ENCODE assay signal across 24 mouse cellular contexts in the genomic region with DNA sequence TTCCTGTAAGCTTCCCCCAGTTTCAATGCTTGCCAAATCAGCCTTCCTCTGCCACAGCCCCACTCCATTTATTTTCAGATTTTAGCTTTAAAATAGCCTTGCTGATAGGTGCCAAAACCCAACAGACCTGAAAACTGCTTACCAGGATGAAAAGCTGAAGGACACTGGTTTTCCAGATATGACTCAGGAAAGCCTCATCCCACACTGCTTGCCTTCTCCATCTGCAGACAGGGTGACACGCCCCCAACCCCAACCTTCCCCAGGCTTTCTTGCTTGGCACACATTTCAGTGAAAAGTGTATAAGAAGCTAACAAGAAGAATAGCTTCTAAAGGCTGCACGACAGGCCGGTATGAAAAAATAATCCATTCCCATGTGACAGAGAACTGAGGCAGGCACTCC.
DNase-seq lines count a peak whose midpoint lies in the region; ATAC-seq lines count a peak whose summit lies in the region.
"Had no signal": no experiment of that assay in that cellular context is flagged by ENCODE, and none has a peak within 500 bp of the region (broad histone marks: within the 10 kb centered on the region; RNA-seq: fewer than 3 reads in every experiment).

No protein-coding gene starts in this region.

- no peaks in the 10 kb centered on the region; the same call in 1 of the 2 replicates for H3K4me1 ChIP-seq in hindbrain, embryonic 16.5 days (ENCODE audit: control insufficient read depth, insufficient read depth, low read depth, low read length)
- H3K4me1 ChIP-seq: embryonic facial prominence, embryonic 12.5 days; limb, embryonic 15.5 days had no signal

- no peaks in the 10 kb centered on the region for H3K36me3 ChIP-seq in hindbrain, embryonic 16.5 days (ENCODE audit: control insufficient read depth, insufficient read depth, low read length)
- H3K36me3 ChIP-seq: embryonic facial prominence, embryonic 12.5 days; forebrain, embryonic 12.5 days; heart, embryonic 13.5 days; limb, embryonic 15.5 days; neural tube, embryonic 15.5 days had no signal

- H3K27ac ChIP-seq in hindbrain, embryonic 16.5 days (ENCODE audit: low read depth, low read length) = no peak overlapping the region
- H3K27ac ChIP-seq: embryonic facial prominence, embryonic 12.5 days; forebrain, embryonic 12.5 days; heart, embryonic 13.5 days; limb, embryonic 15.5 days; liver, embryonic 14.5 days; macrophage; neural tube, embryonic 15.5 days had no signal

- no peaks in the 10 kb centered on the region for H3K9me3 ChIP-seq in hindbrain, embryonic 16.5 days (ENCODE audit: control insufficient read depth, low read length)
- H3K9me3 ChIP-seq: embryonic facial prominence, embryonic 12.5 days; forebrain, embryonic 12.5 days; heart, embryonic 13.5 days; limb, embryonic 15.5 days; neural tube, embryonic 15.5 days had no signal

- no peak for ATAC-seq in hindbrain, embryonic 16.5 days
- ATAC-seq: lung, postnatal 0 days had no signal

- no peak overlapping the region for H3K9ac ChIP-seq in hindbrain, embryonic 16.5 days (ENCODE audit: low read depth, low read length)
- H3K9ac ChIP-seq: embryonic facial prominence, embryonic 12.5 days; forebrain, embryonic 12.5 days; heart, embryonic 13.5 days; limb, embryonic 15.5 days; liver, embryonic 14.5 days; neural tube, embryonic 15.5 days had no signal

- no peaks in the 10 kb centered on the region for H3K27me3 ChIP-seq in hindbrain, embryonic 16.5 days (replicated peaks; ENCODE audit: control insufficient read depth, insufficient read depth, low read length)
- H3K27me3 ChIP-seq: embryonic facial prominence, embryonic 12.5 days; limb, embryonic 15.5 days; neural tube, embryonic 15.5 days had no signal

- H3K4me2 ChIP-seq in hindbrain, embryonic 16.5 days (ENCODE audit: low read length) = no peak overlapping the region
- H3K4me2 ChIP-seq: embryonic facial prominence, embryonic 12.5 days; forebrain, embryonic 12.5 days; heart, embryonic 13.5 days; limb, embryonic 15.5 days; neural tube, embryonic 15.5 days had no signal

- peak; percentile 78 for DNase-seq in heart, adult 11 months
- DNase-seq in heart, adult 9 months (ENCODE audit: low spot score in 2 of 2) = no peak
- peak; percentile 23 for DNase-seq in ovary, adult 18-20 months (ENCODE audit: low spot score)
- no peak for DNase-seq in ovary, postnatal 10 days (ENCODE audit: low spot score)
- DNase-seq in fibroblast of lung, adult 2 months (ENCODE audit: low read depth) = peak; percentile 4
- peak; percentile 41 for DNase-seq in right cerebral cortex, postnatal 25 days
- no peak for DNase-seq in retina, embryonic 14.5 days (ENCODE audit: low spot score)
- DNase-seq: adrenal gland, adult 2 months; gastrocnemius, postnatal 10 days; heart, adult 18-20 months; heart, postnatal 14 days; kidney, adult 11 months; kidney, postnatal 4 days; spleen, adult 18-20 months; thymus, postnatal 36 days had no signal

- 79% methylated on average over 3 of the region's 3 CpGs for WGBS in hindbrain, embryonic 16.5 days

- H3K4me3 ChIP-seq in hindbrain, embryonic 16.5 days (ENCODE audit: low read length) = no peak overlapping the region
- H3K4me3 ChIP-seq: embryonic facial prominence, embryonic 12.5 days; forebrain, embryonic 12.5 days; heart, embryonic 13.5 days; limb, embryonic 15.5 days; neural tube, embryonic 15.5 days had no signal

Comparison
In these comparisons a context has a peak if more than half of its experiments do, and no peak if none do; other contexts are left out.
1. DNase-seq: peak in heart, adult 11 months (single experiment), ovary, adult 18-20 months (single experiment), fibroblast of lung, adult 2 months (single experiment) and right cerebral cortex, postnatal 25 days (single experiment); none in heart, adult 9 months (0 of 2), ovary, postnatal 10 days (single experiment) and retina, embryonic 14.5 days (single experiment).